Mouse (Mus musculus) monocyte, adult 2 months (primary cell): Measurements from ENCODE around the gene Insl3.

ENCODE experiments used
- DNase-seq, 2 experiments: peaks; one replicate each; pipeline ENCODE4 v3.0.0; 2022; ENCODE audit warnings: low spot score in 2 of 2, low read depth in 1 of 2

Gene Insl3

DNA sequence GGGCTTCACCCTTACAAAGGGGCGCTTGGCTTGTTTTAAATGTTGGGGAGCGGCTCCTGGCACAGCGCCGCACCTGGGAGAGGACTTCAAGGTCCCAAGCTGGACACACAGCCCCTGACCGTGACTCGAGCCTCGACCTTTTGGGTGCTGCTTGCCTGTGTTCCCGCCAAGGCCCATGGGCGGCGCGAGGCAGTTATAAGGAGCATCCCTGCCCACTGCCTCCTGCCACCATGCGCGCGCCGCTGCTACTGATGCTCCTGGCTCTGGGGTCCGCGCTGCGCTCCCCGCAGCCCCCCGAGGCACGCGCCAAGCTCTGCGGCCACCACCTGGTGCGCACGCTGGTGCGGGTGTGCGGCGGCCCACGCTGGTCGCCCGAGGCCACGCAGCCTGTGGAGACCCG, at the start of gene Insl3:
Gene Insl3, plus strand, starts transcription at position 187 of the 400 bp plus-strand sequence.
- DNase-seq: no peak

DNA sequence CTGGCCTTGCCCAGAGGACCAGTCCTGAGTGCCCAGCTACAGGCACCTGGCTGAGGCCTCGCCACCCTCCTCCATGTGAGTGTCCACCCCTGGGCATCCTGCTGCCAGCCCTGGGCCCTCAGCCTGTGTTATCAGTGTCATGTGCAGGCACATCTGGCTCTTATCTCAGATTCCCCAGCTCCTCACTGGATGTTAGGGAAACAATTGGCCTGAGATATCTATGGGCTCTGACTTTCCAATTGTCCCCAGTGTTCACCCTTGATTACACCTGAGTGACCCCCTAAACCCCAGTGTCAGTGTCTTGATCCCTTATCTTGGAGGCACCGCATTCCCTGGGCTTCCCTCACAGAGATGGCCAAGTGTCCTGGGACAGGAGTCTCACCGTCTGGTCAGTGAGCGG, 49.7 kb upstream of the Insl3 start:
- DNase-seq: no peak

DNA sequence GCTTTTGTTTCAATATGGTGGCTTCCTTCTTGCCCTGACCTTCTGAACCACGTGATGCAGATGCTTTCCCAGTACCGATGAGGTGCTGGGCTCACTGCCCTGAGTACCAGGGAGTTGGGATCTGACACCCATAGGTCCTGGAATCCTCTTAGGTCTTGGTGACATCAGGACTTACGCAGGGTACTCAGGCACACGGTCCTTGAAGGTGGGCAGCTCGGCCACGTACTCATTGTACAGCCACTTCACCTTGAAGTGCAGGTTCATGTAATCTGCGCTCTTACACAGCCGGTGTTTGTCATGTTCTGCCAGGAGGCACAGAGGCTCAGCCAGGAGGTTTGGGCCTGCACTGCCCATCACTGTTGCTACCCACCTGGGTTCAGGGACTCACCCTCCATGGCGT, 43.5 kb upstream of the Insl3 start:
- DNase-seq: no peak

DNA sequence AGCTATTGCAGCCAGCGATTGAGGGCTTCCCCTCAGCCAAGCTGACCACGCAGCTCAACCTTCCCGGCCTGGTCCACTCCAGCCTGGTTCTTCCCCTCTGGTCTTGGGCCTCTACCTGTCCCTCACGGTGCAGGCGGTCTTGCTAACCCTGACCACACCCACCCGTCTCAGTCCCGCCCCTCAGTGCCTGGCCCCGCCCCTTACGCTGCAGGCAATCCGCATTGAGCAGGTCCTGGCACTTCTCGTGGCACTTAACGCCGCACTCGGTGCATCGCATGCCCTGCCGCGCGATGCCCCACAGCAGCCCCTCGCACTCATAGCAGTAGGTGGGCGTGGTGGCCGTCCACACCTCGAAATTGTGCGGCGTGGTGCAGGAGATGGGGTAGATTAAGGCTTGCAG, 34.4 kb upstream of the Insl3 start:
- no peak for DNase-seq

DNA sequence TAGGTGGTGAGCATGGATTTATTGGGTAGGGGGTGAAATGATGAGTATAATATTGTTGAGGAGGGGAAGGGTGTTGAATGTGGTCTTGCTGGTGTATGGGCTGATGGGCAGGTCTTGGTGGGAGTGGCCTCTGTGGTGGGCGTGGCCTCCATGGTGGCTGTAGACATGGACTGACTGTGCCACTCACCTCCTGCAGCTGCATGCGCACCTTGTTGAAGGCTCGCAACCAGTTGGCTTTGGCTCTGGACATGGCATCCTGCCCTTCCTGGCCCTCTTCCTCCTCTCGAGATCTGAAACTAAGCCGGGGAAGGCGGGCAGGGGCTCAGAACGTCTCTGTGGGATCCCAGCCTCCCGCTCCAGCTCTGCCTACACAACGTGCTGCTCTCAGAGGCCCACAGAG, 31.2 kb upstream of the Insl3 start:
- no peak for DNase-seq

DNA sequence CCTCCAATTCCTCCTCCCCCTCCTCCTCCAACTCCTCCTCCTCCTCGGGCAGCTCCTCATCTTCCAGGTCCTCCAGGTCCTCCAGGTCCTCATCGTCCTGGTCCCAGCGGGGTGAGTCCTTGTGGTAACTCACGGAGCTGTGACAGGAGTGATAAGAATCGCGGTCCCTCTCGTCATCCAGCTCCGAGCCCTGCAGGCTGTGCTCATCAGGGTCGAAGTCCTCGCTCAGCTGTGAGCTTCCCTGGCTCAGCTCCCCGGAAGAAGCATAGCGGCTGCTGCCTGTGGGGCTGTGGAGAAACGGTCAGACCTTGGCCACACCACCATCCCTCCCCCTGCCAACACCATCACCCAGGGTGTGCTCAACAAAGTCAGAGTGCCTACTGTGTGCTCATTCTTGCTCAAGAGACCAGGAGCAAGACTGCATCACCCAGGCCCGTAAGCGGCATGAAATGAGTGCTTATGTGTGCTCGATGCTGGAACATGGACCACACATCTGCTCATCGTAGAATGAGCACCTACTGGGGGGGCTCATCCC, 30.4 kb upstream of the Insl3 start:
- DNase-seq: no peak

DNA sequence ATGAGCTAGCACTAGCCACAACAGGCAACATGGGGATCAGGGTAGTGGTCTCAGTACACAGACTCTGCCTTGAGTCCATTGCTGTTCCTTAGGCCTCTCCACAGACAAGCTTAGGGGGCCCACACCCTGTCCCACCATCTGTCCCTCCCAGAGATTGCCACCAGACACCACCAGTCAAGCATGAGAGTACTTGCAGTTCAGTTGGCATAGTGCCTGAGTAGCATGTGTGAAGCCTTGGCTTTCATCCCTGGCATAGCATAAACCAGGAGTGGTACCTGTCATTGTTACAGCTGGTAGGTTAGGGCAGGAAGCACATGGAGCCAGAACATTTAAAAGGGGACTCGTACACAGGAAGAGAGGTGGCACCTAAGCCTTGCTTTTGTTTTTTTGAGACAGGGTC, 29.3 kb upstream of the Insl3 start:
- no peak for DNase-seq

DNA sequence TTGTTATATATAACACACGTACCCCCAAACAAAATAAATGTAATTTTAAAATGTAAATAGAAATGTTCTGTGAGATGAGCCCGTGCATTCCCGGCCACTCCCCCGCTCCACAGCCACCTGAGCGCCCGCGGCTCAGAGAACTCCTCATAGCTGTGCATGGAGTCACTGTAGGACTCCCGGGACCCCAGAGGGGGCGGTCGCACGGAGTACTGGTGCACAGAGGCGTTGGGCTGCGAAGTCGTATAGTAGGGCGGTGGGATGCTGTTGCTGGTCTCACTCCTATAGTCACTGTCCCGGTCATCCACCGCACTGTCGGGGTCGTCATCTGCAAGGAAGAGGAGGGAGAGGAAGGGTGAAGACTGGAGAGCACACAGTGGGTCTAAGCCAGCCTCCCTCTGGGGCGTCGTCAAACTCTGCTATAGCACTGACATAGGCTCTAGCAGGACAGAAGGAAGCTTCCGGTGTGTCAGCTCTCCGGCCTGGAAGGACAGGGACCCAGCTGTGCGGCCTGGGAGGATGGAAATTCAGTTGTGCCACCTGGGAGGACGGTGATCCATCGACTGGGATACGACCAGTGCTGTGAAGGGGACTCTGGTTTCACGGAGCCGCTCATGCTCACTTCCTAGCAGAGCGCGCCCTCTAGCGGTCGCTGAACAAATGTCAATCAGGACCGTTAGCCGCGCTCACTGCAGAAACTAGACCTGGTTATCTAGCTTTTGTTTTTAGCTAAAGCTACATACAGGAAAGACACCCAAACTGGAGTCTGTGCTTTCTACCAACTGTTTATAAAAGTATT, 28.5 kb upstream of the Insl3 start:
- peak; percentile 45 to 69 for DNase-seq

DNA sequence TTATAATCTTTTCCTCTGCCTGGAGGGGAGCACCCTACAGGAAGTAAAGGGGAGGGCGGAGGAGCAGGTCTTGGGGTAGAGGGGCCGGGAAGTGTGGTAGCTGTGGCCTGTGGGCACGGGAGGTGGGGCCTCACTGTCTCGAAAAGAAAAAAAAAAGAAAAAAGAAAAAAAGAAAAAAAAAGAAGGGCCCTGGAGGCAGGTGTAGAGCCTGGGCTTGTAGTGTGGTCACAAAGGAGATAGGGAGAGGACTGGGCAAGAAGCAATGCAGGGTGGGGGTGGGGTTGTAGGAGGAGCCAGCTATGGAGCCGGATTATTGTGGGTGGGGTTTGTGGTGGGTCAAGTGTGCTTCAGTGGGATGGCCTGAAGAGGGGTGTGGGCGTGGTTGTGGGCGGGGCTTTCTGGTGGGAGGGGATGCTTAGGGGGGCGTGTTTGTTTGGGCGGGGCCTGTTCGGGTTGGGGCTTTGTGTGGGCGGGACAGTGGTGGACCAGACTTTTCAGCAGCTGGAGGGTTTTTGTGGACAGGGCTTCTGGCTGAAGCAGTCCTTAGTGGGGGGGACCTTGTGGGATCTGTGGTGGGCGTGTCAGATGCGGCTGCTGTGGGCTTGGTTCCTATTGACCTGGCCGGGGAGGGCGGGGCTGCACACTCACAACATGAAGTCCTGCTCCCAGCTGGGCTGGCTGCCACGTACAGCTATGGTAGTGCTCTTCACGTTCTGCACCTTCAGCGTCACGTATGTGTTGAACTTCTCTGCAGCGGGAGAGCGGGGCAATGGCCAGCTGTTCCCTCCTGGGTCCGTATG, 23.5 kb upstream of the Insl3 start:
- DNase-seq: no peak

DNA sequence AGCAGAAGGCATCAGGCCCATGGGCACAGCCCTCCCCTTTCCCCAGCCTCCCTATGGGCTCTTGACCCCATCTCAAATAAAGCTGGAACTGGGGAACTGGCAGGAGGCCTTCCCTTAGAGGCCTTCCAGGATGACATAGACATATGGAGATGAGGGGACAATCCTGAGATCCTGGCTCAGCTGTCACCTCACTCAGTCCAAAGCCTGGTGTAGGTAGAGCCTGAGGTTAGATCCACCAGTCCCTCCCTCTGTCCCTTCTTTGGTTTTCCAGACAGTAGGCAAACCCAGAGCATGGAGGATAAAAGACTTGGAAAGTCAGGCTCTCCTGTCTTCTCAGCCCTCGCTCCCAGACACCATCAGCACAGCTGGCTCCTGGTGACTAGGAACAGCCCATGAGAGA, 22.2 kb upstream of the Insl3 start:
- DNase-seq: no peak

DNA sequence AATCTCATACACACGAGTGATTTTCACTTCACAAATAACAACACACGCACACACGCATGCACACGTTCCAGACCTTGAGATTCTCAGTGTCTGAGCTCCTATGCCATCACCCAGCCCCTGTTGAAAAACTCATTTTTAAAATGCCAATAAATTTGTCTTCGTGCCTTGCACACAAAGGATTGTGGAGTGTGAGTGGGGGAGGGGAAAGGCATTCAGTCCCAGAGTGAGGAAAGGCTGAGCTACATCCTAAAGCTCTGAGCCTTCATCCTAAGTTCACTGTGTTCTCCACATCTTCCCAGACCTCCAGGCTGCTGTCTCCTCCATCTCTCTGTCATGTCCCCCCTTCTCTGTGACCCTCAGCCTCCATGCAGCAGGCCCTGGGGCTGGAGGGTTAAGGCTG, 21.8 kb upstream of the Insl3 start:
- DNase-seq: no peak

DNA sequence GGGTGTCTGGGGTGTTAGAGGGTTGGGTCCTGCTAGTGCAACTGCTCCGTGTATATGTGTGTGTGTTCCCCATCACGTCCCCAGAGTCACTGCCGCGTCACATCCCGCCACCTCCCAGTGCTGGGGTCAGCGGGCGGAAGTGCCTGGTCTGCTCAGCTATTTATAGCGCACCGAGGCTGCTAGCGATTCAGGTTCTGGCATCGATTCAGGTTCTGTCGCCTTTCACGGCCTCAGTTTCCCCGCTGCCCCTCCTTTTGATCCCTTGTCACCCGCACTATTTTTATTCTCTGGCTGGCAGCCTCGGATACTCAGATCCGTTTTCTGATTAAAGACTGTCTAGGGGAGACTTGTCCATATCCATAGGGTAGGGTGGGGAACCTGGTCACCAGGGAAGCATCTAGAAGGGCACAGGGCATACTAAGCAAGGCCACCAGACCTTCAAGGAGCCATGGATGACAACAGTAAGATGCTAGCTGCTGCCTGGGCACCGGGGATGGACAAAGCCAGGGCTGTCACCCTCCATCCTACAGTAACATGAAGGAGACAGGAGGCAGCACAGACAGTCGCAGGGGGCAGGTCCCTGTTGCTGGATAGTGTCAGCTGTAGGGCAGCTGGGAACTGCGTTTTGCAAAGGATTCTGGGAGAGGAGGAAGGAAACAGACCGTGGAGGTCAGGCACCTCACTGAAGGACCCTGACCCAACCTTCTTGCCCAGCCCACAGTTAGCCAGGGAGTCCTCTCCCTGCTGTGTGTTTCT, 20.6 kb upstream of the Insl3 start:
- DNase-seq: peak in 1 of 2 experiments; percentile 46

DNA sequence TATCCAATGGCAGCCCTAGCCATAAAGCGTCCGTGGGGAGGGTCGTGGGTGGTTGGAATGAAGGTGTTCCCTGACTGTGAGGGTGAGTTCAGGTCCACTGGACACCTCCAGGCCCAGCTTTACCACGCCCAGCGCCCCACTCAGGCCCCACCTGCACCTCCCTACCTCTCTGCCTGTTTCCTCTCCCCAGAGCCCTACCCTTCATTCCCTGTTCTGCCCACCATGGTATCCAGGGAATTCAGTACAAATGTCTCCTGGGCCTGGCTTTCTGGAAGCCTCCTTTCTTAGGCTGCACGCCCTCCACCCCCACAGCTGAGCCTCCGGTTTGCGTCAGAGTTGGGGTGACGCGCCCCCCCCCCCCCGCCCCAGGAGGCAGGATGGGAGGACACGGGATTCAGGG, 18.8 kb upstream of the Insl3 start:
- DNase-seq: no peak

DNA sequence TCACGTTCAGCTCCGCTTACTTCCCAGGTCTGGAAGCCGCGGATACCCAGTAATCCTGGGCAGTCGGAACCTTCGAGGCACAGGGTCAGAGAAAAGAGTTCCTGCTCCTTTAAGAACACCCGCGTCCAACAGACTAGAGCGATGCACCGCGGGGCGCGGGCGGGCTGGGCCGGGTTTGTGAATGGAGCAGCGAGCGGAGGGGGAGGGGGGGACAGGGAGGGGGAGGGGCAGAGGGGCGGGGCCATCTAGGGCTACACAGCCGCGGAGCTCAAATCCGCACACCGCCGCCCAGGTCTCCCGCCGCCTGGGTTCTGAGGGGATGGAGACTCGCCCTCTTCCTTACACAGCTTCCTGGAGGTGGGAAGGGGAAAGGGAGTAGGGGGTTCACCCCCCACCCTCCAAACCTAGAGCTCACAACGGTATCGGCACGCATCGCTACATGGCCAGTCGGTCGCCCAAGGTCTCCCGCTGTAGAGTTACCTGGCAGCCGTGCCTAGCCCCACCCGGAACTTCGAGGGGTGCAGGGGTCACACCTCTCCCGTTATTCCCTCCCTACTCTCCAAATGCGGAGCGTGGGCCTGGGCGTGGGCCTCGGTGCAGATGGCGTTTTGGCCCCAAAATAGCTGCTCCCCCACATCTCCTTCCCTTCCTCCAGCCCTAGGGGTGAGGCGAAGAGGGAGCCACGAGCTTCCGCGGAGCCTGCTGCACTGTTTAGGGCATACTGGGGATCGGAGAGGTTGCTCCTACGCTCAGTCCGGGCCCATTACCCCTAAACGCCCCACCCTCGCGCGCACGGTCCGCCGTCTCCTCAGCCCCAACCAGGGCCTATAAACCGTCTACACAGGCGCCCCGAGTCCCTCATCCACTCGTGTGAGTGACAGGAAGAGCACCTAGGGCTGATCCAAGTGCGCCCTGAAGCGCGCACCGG, 18.1 kb upstream of the Insl3 start:
- no peak for DNase-seq

DNA sequence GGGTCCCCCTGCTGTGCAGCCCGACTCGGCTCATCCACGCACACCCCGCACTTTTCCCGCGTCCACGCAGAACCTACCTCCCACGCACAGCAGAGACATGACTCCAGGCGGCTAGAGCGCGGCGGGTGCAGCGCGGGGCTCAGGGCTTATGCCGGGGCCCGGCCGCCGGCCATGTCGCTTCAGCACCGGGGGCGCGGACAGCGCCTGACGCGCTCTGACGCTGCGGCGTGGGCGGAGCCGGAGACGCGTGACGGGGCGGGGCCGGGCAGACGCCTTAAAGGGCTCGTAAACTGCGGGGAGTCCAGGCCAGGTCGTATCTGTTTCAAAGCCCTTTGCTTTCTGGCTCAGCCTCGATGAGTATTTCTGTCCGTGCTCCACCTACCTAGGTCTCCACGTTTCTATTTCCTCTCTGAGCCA, 17.5 kb upstream of the Insl3 start, which contains the start of gene Unc13a:
Gene Unc13a, minus strand, starts transcription at position 209 of the 417 bp plus-strand sequence.
- DNase-seq: peak; percentile 35 to 80

DNA sequence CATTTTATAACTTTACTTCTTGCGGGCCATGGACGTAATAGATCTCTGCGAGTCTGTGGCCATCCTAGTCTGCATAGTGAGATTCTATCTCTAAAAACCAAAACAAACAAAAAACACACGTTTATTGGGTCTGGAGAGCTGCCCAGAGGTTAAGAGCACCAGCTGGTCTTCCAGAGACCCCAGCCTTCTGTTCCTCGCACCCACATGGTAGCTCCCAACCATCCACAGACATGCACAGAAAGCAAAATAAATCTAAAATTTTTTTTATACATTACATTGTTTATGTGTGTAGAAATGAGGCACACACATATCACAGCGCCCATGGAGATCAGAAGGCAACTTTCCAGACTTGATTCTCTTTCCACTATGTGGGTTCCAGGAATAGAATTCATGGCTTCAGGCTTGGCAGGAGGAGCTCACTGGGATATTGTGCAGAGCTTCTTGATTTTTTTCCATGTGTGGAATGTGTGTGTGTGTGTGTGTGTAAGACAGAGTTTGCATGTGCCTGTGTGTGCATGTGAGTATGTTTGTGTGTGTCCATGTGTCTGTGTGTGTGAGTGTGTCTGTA, 16.8 kb upstream of the Insl3 start:
- DNase-seq: no peak

DNA sequence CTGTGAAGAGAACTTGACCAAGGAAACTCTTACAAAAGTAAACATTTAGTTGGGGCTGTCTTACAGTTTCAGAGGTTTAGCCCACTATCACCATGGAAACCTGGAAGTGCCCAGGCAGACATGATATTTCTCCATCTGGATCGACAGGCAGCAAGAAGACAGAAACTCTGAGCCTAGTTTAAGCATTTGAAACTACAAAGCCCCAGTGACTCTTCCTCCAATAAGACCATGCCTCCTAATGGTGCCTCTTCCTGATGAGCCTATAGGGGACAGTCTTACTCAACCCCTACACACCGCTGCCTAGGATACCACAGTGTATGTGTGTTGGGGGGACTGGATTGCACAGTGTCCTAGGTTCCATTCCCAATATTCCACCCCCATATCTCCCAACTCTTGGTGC, 14.9 kb upstream of the Insl3 start:
- no peak for DNase-seq

DNA sequence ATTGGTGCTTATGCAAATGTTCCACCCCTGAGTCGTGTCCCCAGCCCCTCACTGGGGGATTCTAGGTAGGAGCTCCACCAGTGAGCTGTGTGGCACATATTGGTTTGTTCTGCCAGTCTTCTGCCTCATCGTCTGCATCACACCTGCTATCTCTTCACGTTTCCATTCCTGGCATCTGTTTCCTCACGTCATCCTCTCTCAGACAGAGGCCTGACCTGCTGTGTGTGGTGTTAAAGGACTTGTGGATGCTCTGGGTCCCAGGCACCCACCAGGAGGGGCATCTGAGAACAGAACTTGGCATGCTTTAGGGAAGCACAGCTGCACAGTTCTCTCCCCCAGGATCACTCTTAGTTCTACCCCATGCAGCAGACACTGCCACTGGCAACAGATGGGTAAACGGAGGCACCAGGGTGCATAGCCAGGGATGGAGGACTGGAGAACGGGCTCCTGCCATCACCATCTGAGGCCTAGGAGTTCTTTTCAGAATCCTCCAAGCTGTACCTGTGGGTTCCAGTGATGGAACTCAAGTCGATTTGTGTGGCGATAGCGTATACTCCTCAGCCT, 13.5 kb upstream of the Insl3 start:
- no peak for DNase-seq

DNA sequence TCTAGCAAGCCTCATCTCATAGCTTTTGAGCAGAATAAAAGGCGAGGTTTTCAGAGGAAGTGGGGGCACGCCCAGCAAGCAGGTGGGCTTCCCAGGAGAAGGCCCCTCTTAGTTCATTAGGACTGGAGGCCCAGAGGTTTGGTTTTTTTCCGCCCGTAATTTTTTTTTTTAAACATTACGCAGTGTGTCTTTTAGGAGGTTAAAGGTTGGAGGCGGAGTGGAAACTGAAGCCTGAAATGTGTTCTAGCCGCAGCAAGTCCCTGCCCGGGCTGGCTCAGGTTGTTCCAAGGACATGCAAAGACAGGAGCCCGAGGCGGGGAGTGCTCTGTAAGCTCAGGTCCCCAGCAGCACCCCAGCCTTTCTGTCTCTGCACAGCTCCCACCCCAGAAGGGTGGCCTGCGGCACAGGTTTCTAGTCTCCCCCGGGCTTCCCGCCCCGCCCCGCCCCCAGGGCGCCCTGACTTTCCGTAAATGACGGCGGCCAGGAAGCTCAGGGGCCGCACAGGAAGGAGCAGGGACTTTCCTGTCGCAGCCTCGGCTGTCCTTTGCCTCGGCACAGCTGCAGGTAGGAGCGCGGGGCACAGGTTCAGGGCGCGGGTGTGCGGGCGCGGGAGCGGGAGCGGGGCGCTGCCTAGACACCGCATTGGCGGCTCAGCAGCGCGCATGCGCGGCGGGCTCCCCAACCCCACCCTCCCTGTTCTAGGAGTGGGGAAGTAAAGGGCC, 12.8 kb upstream of the Insl3 start, which contains the start of gene Jak3:
Gene Jak3, plus strand, starts transcription at position 277 of the 722 bp plus-strand sequence.
- peak in 1 of 2 experiments; percentile 41 for DNase-seq
